Mouse (Mus musculus): ENCODE measurements at regions not wholly inside any gene's neighbourhood (a gene's known extent, or its start where the extent isn't known, plus 50 kb on each side); places are given as distances from the start of the nearest gene placed in this dataset.

- no peak for DNase-seq (ENCODE audit: low spot score)
These were observed 136.4 kb downstream of the Ddx11 start for GRCm38 (mm10) chr17:66259697-66260096.

- DNase-seq (ENCODE audit: low spot score), result no peak
These were observed 139.4 kb downstream of the Ddx11 start for GRCm38 (mm10) chr17:66262681-66263240.

- no peak for DNase-seq (ENCODE audit: low spot score)
These were observed 140.1 kb downstream of the Ddx11 start for GRCm38 (mm10) chr17:66263405-66263804.

- no peak for DNase-seq (ENCODE audit: low spot score)
These were observed 143.5 kb downstream of the Ddx11 start for GRCm38 (mm10) chr17:66266803-66267202.

GRCm38 (mm10) chr17:66267831-66268230, 144.5 kb downstream of the Ddx11 start:
- no peak for DNase-seq (ENCODE audit: low spot score)

GRCm38 (mm10) chr17:66269567-66269966, 146.2 kb downstream of the Ddx11 start:
- no peak for DNase-seq (ENCODE audit: low spot score)

- no peak for DNase-seq (ENCODE audit: low spot score)
These were observed 148.6 kb downstream of the Ddx11 start for GRCm38 (mm10) chr17:66271906-66272305.

GRCm38 (mm10) chr17:66276778-66277177, 153.5 kb downstream of the Ddx11 start:
- no peak for DNase-seq (ENCODE audit: low spot score)

GRCm38 (mm10) chr17:66278037-66278436, 154.7 kb downstream of the Ddx11 start:
- DNase-seq (ENCODE audit: low spot score), result no peak

GRCm38 (mm10) chr17:66285295-66285694, 162.0 kb downstream of the Ddx11 start:
- no peak for DNase-seq (ENCODE audit: low spot score)
